Mouse (Mus musculus) left cerebral cortex, postnatal 10 days (tissue): ENCODE measurements around the gene Lemd1. TPM values are rescaled to one million over a fixed set of nuclear protein-coding genes. Genes with fewer than 3 reads are reported as not detected.

Experiments
- DNase-seq, 2 experiments: peaks; one replicate each; pipeline ENCODE4 v3.0.0; 2021 to 2022; ENCODE audit warnings: low spot score in 2 of 2, mixed read lengths in 1 of 2; ENCODE audit errors: extremely low spot score in 1 of 2
- intact Hi-C: fragments of 180-260 bp; cut with DNase I; formaldehyde crosslinking; loops from one replicate; pipeline ENCODE4 v1.15.1; 2025
- microRNA-seq: library from miRNA; unstranded; fragments of <30 nt; microRNA quantifications from one replicate; pipeline ENCODE4 v1.2.0, GENCODE M21; 2022
- total RNA-seq, 2 experiments: library from RNA; stranded (reverse); gene quantifications; 2 replicates each; pipeline ENCODE4 v1.2.3; 2021

The Lemd1 gene
- total RNA-seq, 2 experiments from 2014 or later, result 4.4 to 5.2 TPM

GRCm38 (mm10) chr1:132298801-132299464 is 107.7 kb downstream of the Lemd1 start:
- intact Hi-C loops, result no loop called here
- DNase-seq, result peak in 1 of 2 experiments; percentile 73

- intact Hi-C loops, result no loop called here
- DNase-seq, result no peak
Measured at GRCm38 (mm10) chr1:132299744-132300143, 108.5 kb downstream of the Lemd1 start.

- no peak for DNase-seq
- intact Hi-C loops, result no loop called here
Measured at GRCm38 (mm10) chr1:132301242-132301641, 110.0 kb downstream of the Lemd1 start.

GRCm38 (mm10) chr1:132302341-132302866 is 111.2 kb downstream of the Lemd1 start:
- intact Hi-C loops, result no loop called here
- DNase-seq, result no peak

GRCm38 (mm10) chr1:132304618-132305214 is 113.5 kb downstream of the Lemd1 start:
- intact Hi-C loops, result loop anchor here (5.0 kb wide), 3 partner anchors 92 to 182 kb away; no protein-coding TSS in a partner anchor
- no peak for DNase-seq

- DNase-seq, result peak in 1 of 2 experiments; percentile 55
- intact Hi-C loops, result loop anchor here (5.0 kb wide), 3 partner anchors 94 to 184 kb away; no protein-coding TSS in a partner anchor
Measured at GRCm38 (mm10) chr1:132306160-132306559, 114.9 kb downstream of the Lemd1 start.

GRCm38 (mm10) chr1:132306808-132307207 is 115.6 kb downstream of the Lemd1 start:
- no peak for DNase-seq
- intact Hi-C loops, result loop anchor here (5.0 kb wide), 3 partner anchors 95 to 185 kb away; no protein-coding TSS in a partner anchor

- intact Hi-C loops, result loop anchor here (5.0 kb wide), 3 partner anchors 96 to 186 kb away; no protein-coding TSS in a partner anchor
Measured at GRCm38 (mm10) chr1:132307962-132308361, 116.7 kb downstream of the Lemd1 start.

GRCm38 (mm10) chr1:132308674-132309073 is 117.4 kb downstream of the Lemd1 start:
- intact Hi-C loops, result loop anchor here (5.0 kb wide), 3 partner anchors 96 to 186 kb away; no protein-coding TSS in a partner anchor

More at GRCm38 (mm10) chr1:132307962-132308361, 116.7 kb downstream of the Lemd1 start:
- DNase-seq, result no peak

More at GRCm38 (mm10) chr1:132308674-132309073, 117.4 kb downstream of the Lemd1 start:
- no peak for DNase-seq

Small RNA genes within 50 kb of the gene (microRNA-seq; reads per million reads assigned to microRNA genes)
- gene Mir135b, result 201 reads per million, percentile 62 among the genes with 10 or more reads in this experiment

Other genes starting within 250 kb of the Lemd1 start
- under 1 TPM; 0.43 to 0.64 TPM for gene Slc45a3, start 228.5 kb upstream of the Lemd1 start, total RNA-seq
- 10 to 100 TPM; 51.9 to 61.5 TPM for gene Elk4, start 183.8 kb upstream of the Lemd1 start, total RNA-seq
- 10 to 100 TPM; 65.1 to 74.0 TPM for gene Mfsd4a, start 123.4 kb upstream of the Lemd1 start, total RNA-seq
- gene Cdk18, start 51.7 kb upstream of the Lemd1 start, total RNA-seq, result 10 to 100 TPM; 17.6 to 19.9 TPM
- 1 to 10 TPM; 3.2 TPM for gene AC124108.1, start within 50 bp of the Lemd1 start, total RNA-seq
- gene Gm10188, start 38.3 kb downstream of the Lemd1 start, total RNA-seq, result not detected
- 10 to 100 TPM; 18.4 to 19.8 TPM for gene Klhdc8a, start 107.2 kb downstream of the Lemd1 start, total RNA-seq
- 1 to 10 TPM; 1.1 to 1.3 TPM for gene Nuak2, start 124.7 kb downstream of the Lemd1 start, total RNA-seq
- 100 to 1,000 TPM; 141 to 143 TPM for gene Tmcc2, start 199.8 kb downstream of the Lemd1 start, total RNA-seq
- 10 to 100 TPM; 27.2 to 28.4 TPM for gene Dstyk, start 226.1 kb downstream of the Lemd1 start, total RNA-seq